Mouse (Mus musculus) liver, postnatal 0 days (tissue): Measurements from ENCODE around the gene Psen1. TPM values are rescaled to one million over a fixed set of nuclear protein-coding genes. Genes with fewer than 3 reads are reported as not detected.

Experiments
- ATAC-seq: fragments of 200-750 bp; cut with Nextera tagmentation; 2 replicates; pipeline ENCODE4 v1.8.0; 2017; ENCODE audit warnings: mild to moderate bottlenecking, moderate library complexity
- DNase-seq: peaks from one replicate; pipeline ENCODE4 v3.0.0-alpha.2; 2016
- H3K27ac ChIP-seq: fragments of 300-500 bp; sonication (generic); 2 replicates; pipeline ENCODE4 v1.5.1; 2014; ENCODE audit warnings: antibody characterized with exemption, moderate library complexity, mild to moderate bottlenecking, low read depth
- H3K27me3 ChIP-seq: fragments of 300-500 bp; sonication (generic); 2 replicates; pipeline ENCODE4 v1.6.1; 2014; ENCODE audit warnings: low read length, control low read depth, mixed read lengths; ENCODE audit not compliant: insufficient read depth
- H3K36me3 ChIP-seq: fragments of 300-500 bp; sonication (generic); replicated peaks from 2 replicates; pipeline ENCODE4 v1.6.1; 2014; ENCODE audit warnings: mild to moderate bottlenecking, control low read depth, low read length, moderate library complexity, mixed read lengths; ENCODE audit not compliant: insufficient read depth
- H3K4me1 ChIP-seq: fragments of 300-500 bp; sonication (generic); 2 replicates; pipeline ENCODE4 v1.6.1; 2014; ENCODE audit warnings: antibody characterized with exemption, mild to moderate bottlenecking, control low read depth; ENCODE audit not compliant: insufficient read depth
- H3K4me2 ChIP-seq: fragments of 300-500 bp; sonication (generic); 2 replicates; pipeline ENCODE4 v1.6.1; 2014; ENCODE audit warnings: low read depth, mild to moderate bottlenecking, low read length, moderate library complexity, mixed read lengths
- H3K4me3 ChIP-seq: fragments of 300-500 bp; sonication (generic); 2 replicates; pipeline ENCODE4 v1.5.1; 2014; ENCODE audit warnings: low read depth, low read length
- H3K9ac ChIP-seq: fragments of 300-500 bp; sonication (generic); replicated peaks from 2 replicates; pipeline ENCODE4 v1.6.1; 2014; ENCODE audit warnings: mild to moderate bottlenecking, moderate library complexity
- H3K9me3 ChIP-seq: fragments of 300-500 bp; sonication (generic); 2 replicates; pipeline ENCODE4 v1.6.1; 2016; ENCODE audit warnings: mild to moderate bottlenecking, control low read depth, low read length, mixed read lengths
- CTCF ChIP-seq: sonication (generic); IDR thresholded peaks from 2 replicates; pipeline ENCODE4 v1.5.1; 2016; ENCODE audit warnings: antibody characterized with exemption, low read depth
- EP300 ChIP-seq: IDR thresholded peaks from 2 replicates; pipeline ENCODE4 v1.6.1; 2016; ENCODE audit warnings: antibody characterized with exemption, low read depth, mild to moderate bottlenecking
- WGBS: fragments of 180-500 bp; shearing (Covaris S2); extraction: QIAGEN DNeasy Blood & Tissue Kit; methylation state at CpG from one replicate; pipeline ENCODE4 v1.1.7; 2014; ENCODE audit not compliant: insufficient replicate concordance; 5-methylcytosine and 5-hydroxymethylcytosine counted together
- polyA plus RNA-seq: library from polyadenylated mRNA; unstranded; fragments of >200 nt; fragmentation: Nextera tagmentation; extraction: Ambion mirVana; gene quantifications from 2 replicates; pipeline ENCODE4 v1.2.1, GENCODE M21; 2015

The Psen1 gene
- polyA plus RNA-seq, 1 experiment from 2014 or later, result 18.6 TPM

DNA sequence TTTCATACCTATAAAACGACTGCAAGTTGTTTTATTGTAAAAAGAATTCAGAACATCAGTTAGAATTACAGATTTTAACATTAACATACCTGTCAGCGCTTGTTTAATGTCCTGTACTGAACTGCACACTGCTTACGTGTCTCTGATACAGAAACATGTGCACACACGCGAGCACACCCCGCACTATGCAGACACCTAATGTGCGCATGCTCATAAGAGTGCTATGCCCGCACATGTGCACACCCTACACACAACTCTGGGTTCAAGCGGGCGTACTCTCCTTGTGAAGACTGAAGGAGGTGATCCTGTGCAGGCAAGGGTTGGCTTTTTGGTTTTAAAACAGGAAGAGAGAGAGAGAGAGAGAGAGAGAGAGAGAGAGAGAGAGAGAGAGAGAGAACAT is 76.6 kb downstream of the Psen1 start:
- TF ChIP-seq CTCF (no peak), EP300 (no peak)
- peaks cover 16% of the 10 kb centered on the region for H3K4me1 ChIP-seq
- H3K9me3 ChIP-seq, result no peaks in the 10 kb centered on the region
- no peak overlapping the region for H3K4me3 ChIP-seq
- H3K4me2 ChIP-seq, result peak overlapping the region; percentile 72; the same call in 1 of the 2 replicates
- ATAC-seq (no peak), DNase-seq (no peak)
- H3K36me3 ChIP-seq, result no peaks in the 10 kb centered on the region
- no peak overlapping the region for H3K9ac ChIP-seq
- H3K27me3 ChIP-seq, result peaks cover 11% of the 10 kb centered on the region; the same call in 1 of the 2 replicates
- H3K27ac ChIP-seq, result no peak overlapping the region
- WGBS, result 60% methylated on average over 10 of the region's 10 CpGs

DNA sequence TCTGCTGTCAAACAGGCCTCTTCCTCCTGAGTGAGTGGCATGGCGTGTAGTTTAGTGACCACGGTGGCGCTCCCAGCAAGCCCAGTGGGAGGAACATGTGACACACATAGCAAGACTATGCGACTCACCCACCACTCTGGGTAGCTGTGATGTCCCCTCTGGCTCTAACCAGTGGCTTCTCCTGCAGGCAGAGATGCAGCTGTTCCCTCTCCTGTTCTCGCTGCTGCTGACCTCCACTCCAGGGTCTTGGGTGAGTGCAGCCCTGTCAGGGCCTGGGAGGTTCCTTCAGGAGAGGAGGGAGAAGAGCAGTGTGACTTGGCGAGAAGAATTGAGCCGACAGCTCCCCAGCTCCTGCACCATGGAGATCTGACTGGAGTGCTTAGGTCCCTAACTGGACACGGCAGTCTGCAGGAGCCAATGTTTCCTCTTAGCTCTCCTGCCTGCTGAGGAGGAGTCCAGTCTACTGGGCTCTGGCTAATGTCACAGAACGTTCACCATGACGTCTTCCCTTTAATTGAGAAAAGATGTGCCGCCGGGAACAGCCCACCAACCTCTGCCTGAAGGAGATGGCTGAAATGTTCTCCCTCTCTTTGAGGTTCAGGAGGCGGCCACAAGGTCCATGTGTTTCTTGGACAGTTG is 78.1 kb downstream of the Psen1 start:
- no peak for DNase-seq
- no peak for ATAC-seq
- H3K36me3 ChIP-seq, result no peaks in the 10 kb centered on the region
- H3K9me3 ChIP-seq, result no peaks in the 10 kb centered on the region
- H3K4me1 ChIP-seq, result peaks cover 16% of the 10 kb centered on the region
- no peak overlapping the region for H3K9ac ChIP-seq
- TF ChIP-seq EP300 (no peak), CTCF (no peak)
- WGBS, result 75% methylated on average over 13 of the region's 13 CpGs
- no peak overlapping the region for H3K4me2 ChIP-seq
- H3K4me3 ChIP-seq, result no peak overlapping the region
- H3K27ac ChIP-seq, result no peak overlapping the region
- peaks cover 11% of the 10 kb centered on the region; the same call in 1 of the 2 replicates for H3K27me3 ChIP-seq

DNA sequence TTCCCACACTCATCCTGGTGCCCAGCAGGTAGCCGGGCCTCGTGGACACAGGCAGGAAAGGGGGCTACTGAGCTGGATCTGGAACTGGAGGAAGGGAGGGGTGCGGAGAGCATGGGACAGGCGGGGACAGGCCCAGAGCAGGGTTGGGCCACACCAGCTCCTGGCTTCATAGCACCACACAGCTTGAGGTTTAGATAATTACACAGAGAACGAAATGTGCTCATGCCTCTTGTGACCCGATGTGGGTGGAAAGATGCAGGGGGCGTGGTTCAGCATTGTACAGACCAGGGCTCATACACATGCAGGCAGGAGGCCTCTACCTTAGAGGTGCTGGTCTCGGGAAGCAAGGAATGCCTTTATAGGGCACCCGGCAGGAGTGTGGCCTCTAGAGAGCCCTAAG is 79.9 kb downstream of the Psen1 start:
- Histone ChIP-seq H3K9ac (no peak overlapping the region), H3K4me3 (no peak overlapping the region), H3K9me3 (no peaks in the 10 kb centered on the region), H3K36me3 (no peaks in the 10 kb centered on the region), H3K4me2 (no peak overlapping the region), H3K27ac (no peak overlapping the region), H3K4me1 (peaks cover 10% of the 10 kb centered on the region), H3K27me3 (peaks cover 11% of the 10 kb centered on the region; the same call in 1 of the 2 replicates)
- no peak for TF ChIP-seq EP300
- no peak for TF ChIP-seq CTCF
- WGBS, result 62% methylated on average over 9 of the region's 9 CpGs
- peak; percentile 35; the same call in 1 of the 2 replicates for ATAC-seq
- no peak for DNase-seq

DNA sequence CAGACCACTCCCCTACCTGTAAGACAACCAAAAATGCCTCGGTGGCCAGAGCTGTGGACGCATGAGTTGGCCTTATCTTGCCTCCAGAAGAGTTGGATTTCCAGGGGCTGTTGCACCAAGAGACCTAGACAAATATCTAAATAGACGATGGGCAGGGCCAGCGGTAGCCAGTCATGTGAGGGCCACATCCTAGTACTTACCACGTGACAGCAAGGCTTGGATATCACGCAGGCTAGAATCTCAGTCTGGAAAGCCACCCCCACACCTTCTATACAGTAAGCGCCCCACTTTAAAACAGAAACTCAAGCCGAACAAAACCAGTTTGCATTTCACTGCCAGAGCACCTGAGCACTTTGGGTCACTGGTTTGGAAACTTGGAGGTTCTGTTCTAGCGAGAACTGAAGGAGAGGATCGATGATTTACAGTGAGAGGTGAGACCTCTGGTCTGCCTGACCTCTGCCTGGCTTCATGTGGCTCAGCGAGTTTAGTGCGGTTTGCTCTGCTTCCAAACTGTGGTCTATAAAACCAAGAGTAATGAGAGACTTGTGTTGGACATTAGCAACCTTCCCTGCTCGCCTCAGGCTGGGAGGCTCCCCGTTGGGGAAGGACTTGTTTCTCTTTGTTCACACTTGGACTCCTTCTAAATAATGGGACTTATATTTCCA is 80.4 kb downstream of the Psen1 start:
- Histone ChIP-seq H3K27me3 (peaks cover 11% of the 10 kb centered on the region; the same call in 1 of the 2 replicates), H3K4me1 (peaks cover 9% of the 10 kb centered on the region), H3K4me3 (no peak overlapping the region), H3K9ac (no peak overlapping the region), H3K4me2 (no peak overlapping the region), H3K9me3 (no peaks in the 10 kb centered on the region), H3K36me3 (no peaks in the 10 kb centered on the region), H3K27ac (no peak overlapping the region)
- WGBS, result 64% methylated on average over 14 of the region's 14 CpGs
- TF ChIP-seq EP300 (no peak), CTCF (no peak)
- peak; percentile 28; the same call in 1 of the 2 replicates for ATAC-seq
- DNase-seq, result no peak

DNA sequence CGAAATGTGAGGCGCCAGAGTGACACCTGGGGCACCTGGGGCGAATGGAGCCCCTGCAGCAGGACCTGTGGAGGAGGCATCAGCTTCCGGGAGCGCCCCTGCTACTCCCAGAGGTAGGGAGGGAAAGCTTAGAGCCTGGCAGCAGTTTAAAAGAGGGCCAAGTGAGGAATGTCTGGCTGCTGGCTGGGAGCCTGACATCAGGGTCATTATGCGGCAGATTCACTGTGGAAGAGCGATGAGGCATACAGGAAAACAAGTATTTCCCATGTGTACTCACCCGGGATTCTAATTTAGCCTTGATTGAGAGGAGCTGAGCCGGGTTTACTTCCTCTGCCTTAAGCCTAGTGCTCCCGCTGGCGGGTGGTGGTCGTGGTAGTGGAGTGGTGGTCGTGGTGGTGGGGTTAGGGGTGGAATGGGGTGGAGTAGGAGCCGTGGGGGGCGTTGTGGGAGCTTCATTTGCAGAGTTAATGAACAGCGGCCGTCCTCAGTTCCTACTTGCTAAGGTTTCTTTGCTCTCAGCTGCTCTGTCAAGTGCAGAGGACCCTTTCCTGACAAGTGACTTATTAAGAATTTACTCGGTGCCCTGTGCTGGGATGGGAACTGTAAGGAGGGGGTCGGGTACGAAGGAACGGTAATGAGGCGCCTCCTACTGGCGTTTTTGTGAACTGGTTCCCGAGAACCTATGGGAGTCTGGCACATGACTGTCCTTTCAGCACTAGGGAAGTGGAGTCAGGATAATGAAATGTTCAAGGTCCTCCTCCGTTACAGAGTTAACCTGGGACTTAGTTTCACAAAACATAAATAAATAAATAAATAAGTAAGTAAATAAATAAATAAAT is 82.7 kb downstream of the Psen1 start:
- no peak overlapping the region for H3K4me3 ChIP-seq
- ATAC-seq, result peak; percentile 51; the same call in 1 of the 2 replicates
- no peak overlapping the region for H3K9ac ChIP-seq
- H3K36me3 ChIP-seq, result no peaks in the 10 kb centered on the region
- peak; percentile 70 for DNase-seq
- WGBS, result 13% methylated on average over 25 of the region's 25 CpGs
- H3K4me1 ChIP-seq, result no peaks in the 10 kb centered on the region
- no peaks in the 10 kb centered on the region for H3K9me3 ChIP-seq
- TF ChIP-seq CTCF (peak; percentile 75), EP300 (no peak)
- H3K27ac ChIP-seq, result no peak overlapping the region
- peaks cover 3% of the 10 kb centered on the region; the same call in 1 of the 2 replicates for H3K27me3 ChIP-seq
- H3K4me2 ChIP-seq, result peak overlapping the region; percentile 46

DNA sequence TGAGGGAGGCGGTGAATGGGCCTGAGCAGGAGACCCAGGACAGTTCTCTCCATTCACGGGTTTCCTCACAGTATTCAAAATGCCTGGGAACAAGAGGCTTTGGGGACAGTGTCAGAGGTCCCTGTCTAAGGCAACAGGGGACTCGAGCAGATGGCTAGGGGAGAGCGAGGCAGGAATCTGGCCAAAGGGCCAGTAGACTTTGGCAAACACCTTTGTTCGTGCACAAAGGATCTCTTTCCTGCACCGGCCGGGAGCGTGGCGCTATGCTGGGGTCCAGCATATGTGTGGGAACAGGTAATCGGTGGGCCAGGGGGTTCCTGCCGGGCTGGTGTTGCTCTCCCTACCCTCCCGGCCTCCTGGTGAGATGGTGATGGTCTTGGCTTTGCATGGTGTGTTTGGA is 87.7 kb downstream of the Psen1 start:
- Histone ChIP-seq H3K4me2 (no peak overlapping the region), H3K27ac (no peak overlapping the region), H3K36me3 (no peaks in the 10 kb centered on the region), H3K4me1 (no peaks in the 10 kb centered on the region), H3K9ac (no peak overlapping the region), H3K4me3 (no peak overlapping the region), H3K27me3 (no peaks in the 10 kb centered on the region), H3K9me3 (no peaks in the 10 kb centered on the region)
- 81% methylated on average over 12 of the region's 12 CpGs for WGBS
- DNase-seq (no peak), ATAC-seq (no peak)
- TF ChIP-seq EP300, result no peak
- no peak for TF ChIP-seq CTCF
